Comparison of ENCODE assay signal across 17 mouse cellular contexts in genomic region chr19:12374465-12375025, GRCm38 (mm10). TPM values are rescaled to one million over a fixed set of nuclear protein-coding genes. Genes with fewer than 3 reads are reported as not detected.
A peak's percentile ranks its signal among the peaks of the same experiment; 100 is the strongest.
DNase-seq lines count a peak whose midpoint lies in the region; ATAC-seq and TF ChIP-seq lines count a peak whose summit lies in the region.
"Had no signal": no experiment of that assay in that cellular context is flagged by ENCODE, and none has a peak within 500 bp of the region (broad histone marks: within the 10 kb centered on the region; RNA-seq: fewer than 3 reads in every experiment).

No protein-coding gene starts in this region.

- no peaks in the 10 kb centered on the region for H3K27me3 ChIP-seq in forebrain, postnatal 0 days (ENCODE audit: insufficient read depth, low read length)
- no peaks in the 10 kb centered on the region for H3K27me3 ChIP-seq in forebrain, embryonic 12.5 days

- no peak overlapping the region for H3K4me3 ChIP-seq in forebrain, postnatal 0 days (ENCODE audit: low read depth, low read length)
- no peak overlapping the region for H3K4me3 ChIP-seq in forebrain, embryonic 12.5 days (replicated peaks)

- peak; percentile 70 for ATAC-seq in forebrain, postnatal 0 days
- ATAC-seq in forebrain, embryonic 12.5 days (ENCODE audit: low FRiP score): no peak
- no peak for ATAC-seq in monocyte, adult 5-6 weeks (replicated peaks; ENCODE audit: insufficient number of reproducible peaks, low FRiP score, low TSS enrichment, poor library complexity, severe bottlenecking)
- ATAC-seq: intestine, postnatal 0 days; Patski had no signal

- peak overlapping the region; percentile 6; the same call in 1 of the 2 replicates for H3K27ac ChIP-seq in forebrain, postnatal 0 days (ENCODE audit: low read depth, low read length)
- H3K27ac ChIP-seq in forebrain, embryonic 12.5 days: no peak overlapping the region

- TF ChIP-seq CTCF in forebrain, postnatal 0 days (IDR thresholded peaks at IDR 0.05; ENCODE audit: low read depth): no peak

- no peaks in the 10 kb centered on the region for H3K9me3 ChIP-seq in forebrain, postnatal 0 days (ENCODE audit: low read length)
- no peaks in the 10 kb centered on the region for H3K9me3 ChIP-seq in forebrain, embryonic 12.5 days

- no peaks in the 10 kb centered on the region for H3K4me1 ChIP-seq in forebrain, postnatal 0 days (ENCODE audit: insufficient read depth)
- no peaks in the 10 kb centered on the region for H3K4me1 ChIP-seq in forebrain, embryonic 12.5 days

- peak; percentile 63 for DNase-seq in forebrain, postnatal 0 days
- DNase-seq in brain, embryonic 18.5 days (ENCODE audit: low read depth, low spot score): peak; percentile 36
- peak; percentile 84 for DNase-seq in layer of hippocampus, adult 9-11 months
- peak; percentile 12 to 37 for DNase-seq in right cerebral cortex, adult 2 months (ENCODE audit: low spot score in 2 of 2)
- DNase-seq in spleen, adult 18-20 months: no peak
- DNase-seq in embryo, embryonic 11 days: no peak
- DNase-seq: heart, postnatal 36 days; lung, adult 18-20 months; midbrain, embryonic 14.5 days had no signal

- H3K4me2 ChIP-seq in forebrain, postnatal 0 days (ENCODE audit: low read depth): no peak overlapping the region
- no peak overlapping the region for H3K4me2 ChIP-seq in forebrain, embryonic 12.5 days

- H3K36me3 ChIP-seq in forebrain, postnatal 0 days (ENCODE audit: insufficient read depth): no peaks in the 10 kb centered on the region
- no peaks in the 10 kb centered on the region for H3K36me3 ChIP-seq in forebrain, embryonic 12.5 days (replicated peaks)

- no peak overlapping the region for H3K9ac ChIP-seq in forebrain, postnatal 0 days
- no peak overlapping the region for H3K9ac ChIP-seq in forebrain, embryonic 12.5 days

- WGBS in forebrain, postnatal 0 days: 32% methylated on average over 2 of the region's 2 CpGs
- 88% methylated on average over 2 of the region's 2 CpGs for WGBS in forebrain, embryonic 12.5 days

RNA-seq across cellular contexts. Expression of gene Olfr1440, which starts 12.5 kb away (rescaled TPM):
- not detected in 2 replicates for total RNA-seq in forebrain, postnatal 0 days (2014; rRNA removed)
- polyA plus RNA-seq in forebrain, postnatal 0 days (2015; fragmentation: Nextera tagmentation; extraction: Ambion mirVana): not detected in 2 replicates
- not detected in 2 replicates for polyA plus RNA-seq in forebrain, embryonic 12.5 days (2016; fragmentation: Nextera tagmentation; extraction: Ambion mirVana)
- total RNA-seq in monocyte, adult 5-6 weeks (2017): not detected in 3 replicates
- total RNA-seq: heart, postnatal 36 days; neutrophil, adult 5-6 weeks had no signal
- polyA plus RNA-seq: gonadal fat pad, adult 2 months; intestine, postnatal 0 days; limb, embryonic 11.5 days; midbrain, embryonic 14.5 days; Patski; spleen, adult 2 months had no signal

RNA-seq across cellular contexts. Expression of gene Olfr1438-ps1, which starts 38.8 kb away (rescaled TPM):
- total RNA-seq in forebrain, postnatal 0 days (2014; rRNA removed): not detected in 2 replicates
- polyA plus RNA-seq in forebrain, postnatal 0 days (2015; fragmentation: Nextera tagmentation; extraction: Ambion mirVana): not detected in 2 replicates
- not detected in 2 replicates for polyA plus RNA-seq in forebrain, embryonic 12.5 days (2016; fragmentation: Nextera tagmentation; extraction: Ambion mirVana)
- not detected in 3 replicates for total RNA-seq in monocyte, adult 5-6 weeks (2017)
- total RNA-seq: heart, postnatal 36 days; neutrophil, adult 5-6 weeks had no signal
- polyA plus RNA-seq: gonadal fat pad, adult 2 months; intestine, postnatal 0 days; limb, embryonic 11.5 days; midbrain, embryonic 14.5 days; Patski; spleen, adult 2 months had no signal

RNA-seq across cellular contexts. Expression of gene Olfr1441, which starts 42.7 kb away (rescaled TPM):
- not detected in 2 replicates for total RNA-seq in forebrain, postnatal 0 days (2014; rRNA removed)
- polyA plus RNA-seq in forebrain, postnatal 0 days (2015; fragmentation: Nextera tagmentation; extraction: Ambion mirVana): not detected in 2 replicates
- not detected in 2 replicates for polyA plus RNA-seq in forebrain, embryonic 12.5 days (2016; fragmentation: Nextera tagmentation; extraction: Ambion mirVana)
- not detected in 3 replicates for total RNA-seq in monocyte, adult 5-6 weeks (2017)
- total RNA-seq: heart, postnatal 36 days; neutrophil, adult 5-6 weeks had no signal
- polyA plus RNA-seq: gonadal fat pad, adult 2 months; intestine, postnatal 0 days; limb, embryonic 11.5 days; midbrain, embryonic 14.5 days; Patski; spleen, adult 2 months had no signal

RNA-seq across cellular contexts. Expression of gene Olfr1437, which starts 49.6 kb away (rescaled TPM):
- not detected in 2 replicates for total RNA-seq in forebrain, postnatal 0 days (2014; rRNA removed)
- not detected in 2 replicates for polyA plus RNA-seq in forebrain, postnatal 0 days (2015; fragmentation: Nextera tagmentation; extraction: Ambion mirVana)
- not detected in 2 replicates for polyA plus RNA-seq in forebrain, embryonic 12.5 days (2016; fragmentation: Nextera tagmentation; extraction: Ambion mirVana)
- not detected in 3 replicates for total RNA-seq in monocyte, adult 5-6 weeks (2017)
- total RNA-seq: heart, postnatal 36 days had no signal
- polyA plus RNA-seq: gonadal fat pad, adult 2 months; intestine, postnatal 0 days; limb, embryonic 11.5 days; midbrain, embryonic 14.5 days; Patski; spleen, adult 2 months had no signal

RNA-seq across cellular contexts. Expression of gene Pfpl, which starts 53.2 kb away (rescaled TPM):
- not detected in 2 replicates for total RNA-seq in forebrain, postnatal 0 days (2014; rRNA removed)
- polyA plus RNA-seq in forebrain, postnatal 0 days (2015; fragmentation: Nextera tagmentation; extraction: Ambion mirVana): 0.04 TPM in 1 of 2 replicates, not detected in the other
- not detected in 2 replicates for polyA plus RNA-seq in forebrain, embryonic 12.5 days (2016; fragmentation: Nextera tagmentation; extraction: Ambion mirVana)
- total RNA-seq in monocyte, adult 5-6 weeks (2017): not detected in 3 replicates
- total RNA-seq: heart, postnatal 36 days; neutrophil, adult 5-6 weeks had no signal
- polyA plus RNA-seq: gonadal fat pad, adult 2 months; intestine, postnatal 0 days; limb, embryonic 11.5 days; midbrain, embryonic 14.5 days; Patski; spleen, adult 2 months had no signal

Comparison
In these comparisons a context has a peak if more than half of its experiments do, and no peak if none do; other contexts are left out.
1. DNase-seq: peak in forebrain, postnatal 0 days (single experiment), brain, embryonic 18.5 days (single experiment), layer of hippocampus, adult 9-11 months (single experiment) and right cerebral cortex, adult 2 months (2 of 2); none in spleen, adult 18-20 months (0 of 2) and embryo, embryonic 11 days (single experiment).